Mouse (Mus musculus) thymus, adult 18-20 months (tissue): ENCODE measurements around the gene Oat.

Experiments
- DNase-seq, 2 experiments: peaks; one replicate each; pipeline ENCODE4 v3.0.0; 2022; ENCODE audit warnings: mixed read lengths in 2 of 2

Oat gene

DNA sequence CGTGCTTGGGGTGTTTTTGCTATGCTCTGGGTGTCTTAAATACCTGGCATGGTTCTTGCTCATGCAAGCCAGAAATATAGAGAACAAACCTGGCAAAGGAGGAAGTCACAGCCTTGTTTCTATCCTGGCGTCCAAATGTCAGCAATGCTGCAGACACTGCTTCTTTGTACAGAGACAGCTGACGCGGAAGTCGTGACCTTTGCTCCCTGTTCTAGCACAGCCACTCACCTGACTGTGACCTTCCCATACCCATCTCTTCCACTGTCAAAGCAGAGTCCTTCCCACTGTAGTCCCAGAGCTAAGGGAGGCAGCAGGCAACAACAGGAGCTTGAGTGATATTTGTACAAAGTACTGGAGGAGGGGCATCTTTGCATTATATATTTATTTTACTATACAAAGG, 13.4 kb upstream of the Oat start:
- no peak for DNase-seq

DNA sequence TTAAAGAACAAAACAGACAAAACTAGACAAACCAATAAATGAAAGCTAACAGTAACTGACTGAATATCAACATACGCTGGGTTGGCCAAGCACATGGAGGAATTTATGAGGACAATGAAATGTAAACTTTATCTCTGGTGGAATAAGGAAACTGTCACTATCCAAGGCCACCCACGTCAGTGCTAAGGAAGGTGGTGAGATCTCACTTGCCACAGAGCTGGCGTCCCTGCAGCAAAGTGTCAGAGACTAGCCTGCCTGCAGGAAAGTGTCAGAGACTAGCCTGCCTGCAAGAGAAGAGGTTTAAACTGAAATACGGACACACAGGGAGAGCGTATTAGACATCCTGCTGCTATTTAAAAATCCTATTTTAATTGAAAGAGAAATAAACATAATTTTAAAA, 11.0 kb upstream of the Oat start:
- no peak for DNase-seq

DNA sequence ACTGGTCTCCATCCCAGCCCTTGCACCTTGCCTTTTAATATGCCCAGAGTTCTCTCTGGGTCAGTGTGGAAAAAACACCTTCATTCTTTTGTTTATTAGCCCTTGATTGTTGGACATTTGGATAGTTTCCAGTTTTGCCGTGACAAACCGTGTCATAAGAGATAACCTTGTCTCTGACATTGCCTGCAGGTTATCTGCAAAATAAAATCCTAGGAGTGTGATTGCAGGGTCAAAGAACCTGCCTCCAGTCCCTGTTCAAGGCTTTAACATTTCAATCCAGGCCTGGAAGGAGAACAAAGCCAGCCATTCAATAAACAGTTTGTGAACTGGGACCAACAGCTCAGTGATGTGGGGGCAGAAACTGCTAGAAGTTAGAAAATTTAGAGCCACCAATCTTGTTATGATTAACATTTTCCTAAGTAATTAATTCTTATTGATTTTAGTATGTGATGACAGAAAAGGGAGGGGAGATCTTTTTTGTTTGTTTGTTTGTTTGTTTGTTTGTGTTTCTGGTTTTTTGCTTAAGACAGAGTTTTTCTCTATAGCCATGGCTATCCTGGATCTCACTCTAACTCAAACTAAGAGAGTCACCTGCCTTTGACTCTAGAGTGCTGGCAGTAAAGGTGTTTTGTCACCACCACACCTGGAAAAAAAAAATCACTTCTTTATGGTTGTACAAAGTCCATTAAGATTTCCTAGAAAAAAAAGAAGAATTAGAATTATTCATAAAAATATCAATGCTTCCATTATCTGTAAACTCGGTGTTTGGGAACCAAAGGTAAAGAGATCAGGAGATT, 9.7 kb upstream of the Oat start:
- no peak for DNase-seq

DNA sequence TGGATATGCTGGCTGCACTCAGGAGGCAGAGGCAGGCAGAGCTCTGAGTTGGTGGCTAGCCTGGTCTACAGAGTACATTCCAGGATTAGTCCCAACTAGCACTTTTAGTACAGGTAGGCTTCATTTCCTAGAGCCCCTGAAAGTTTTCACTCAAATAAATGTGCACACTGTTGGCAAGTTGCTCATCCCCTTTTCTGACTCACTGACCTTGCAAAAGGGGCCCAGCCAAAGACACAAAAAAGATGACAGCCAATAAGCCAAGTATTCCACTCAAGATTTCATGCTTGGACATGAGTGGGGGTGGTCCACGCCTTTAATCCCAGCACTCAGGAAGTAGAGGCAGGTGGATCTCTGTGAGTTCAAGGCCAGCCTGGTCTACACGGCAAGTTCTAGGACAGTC, 5.2 kb upstream of the Oat start:
- DNase-seq: no peak

DNA sequence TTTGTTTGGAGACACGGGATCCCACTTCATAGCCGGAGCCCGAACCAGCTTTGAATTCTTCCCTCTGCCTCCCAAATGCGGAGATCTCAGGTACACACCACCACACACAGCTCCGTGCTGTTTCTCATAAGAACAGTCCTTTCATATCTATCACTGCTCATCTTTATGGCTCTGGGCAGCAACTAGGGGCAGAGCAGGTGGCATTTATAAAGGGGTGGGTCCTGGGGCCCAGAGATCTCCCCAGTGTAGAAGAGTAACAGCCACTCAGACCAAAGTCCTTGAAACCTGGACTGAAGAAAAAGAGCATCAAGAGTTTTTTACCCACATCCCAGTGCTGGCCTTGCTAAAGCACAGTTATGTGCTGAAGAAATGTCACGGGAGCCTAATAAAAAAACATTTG, 4.3 kb upstream of the Oat start:
- no peak for DNase-seq

DNA sequence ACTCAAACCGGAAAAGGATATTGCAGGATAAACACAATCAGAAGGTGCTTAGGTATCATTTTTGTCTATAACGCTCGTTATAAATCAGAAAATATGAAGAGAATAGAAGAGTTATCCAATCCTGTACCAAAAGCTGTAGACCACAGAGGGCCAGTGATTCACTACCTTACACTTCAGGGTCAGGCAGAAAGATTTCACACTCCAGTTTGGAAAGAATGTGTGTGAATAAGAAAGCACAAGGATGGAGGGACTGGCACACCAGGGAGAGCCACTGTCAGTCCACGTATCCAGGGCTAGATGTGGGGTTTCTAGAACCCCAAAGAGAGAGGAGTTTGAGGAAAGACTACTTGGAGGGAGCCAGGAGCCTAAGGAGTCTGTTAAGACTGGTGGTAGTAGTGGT, 693 bp upstream of the Oat start:
- DNase-seq: no peak

DNA sequence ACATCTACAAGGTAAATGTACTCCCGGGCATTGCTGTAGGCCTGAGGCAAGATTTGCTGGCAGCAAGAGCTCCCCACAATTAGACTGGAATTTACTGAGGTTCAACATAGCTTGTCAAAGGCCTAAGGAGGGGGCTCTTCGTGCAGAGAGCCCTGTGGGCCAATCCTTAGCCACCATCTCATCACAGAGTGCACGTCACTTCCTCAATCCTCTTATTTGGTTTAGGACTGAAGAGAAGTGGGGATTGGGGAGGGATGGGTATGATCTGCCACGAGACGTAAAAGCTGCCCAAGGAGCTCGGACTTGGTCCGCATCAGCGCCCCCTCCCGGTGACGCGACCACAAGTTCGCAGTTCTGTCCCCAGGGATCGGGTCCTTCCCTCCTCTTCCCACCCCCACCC, 575 bp downstream of the Oat start:
- peak in 1 of 2 experiments; percentile 68 for DNase-seq

DNA sequence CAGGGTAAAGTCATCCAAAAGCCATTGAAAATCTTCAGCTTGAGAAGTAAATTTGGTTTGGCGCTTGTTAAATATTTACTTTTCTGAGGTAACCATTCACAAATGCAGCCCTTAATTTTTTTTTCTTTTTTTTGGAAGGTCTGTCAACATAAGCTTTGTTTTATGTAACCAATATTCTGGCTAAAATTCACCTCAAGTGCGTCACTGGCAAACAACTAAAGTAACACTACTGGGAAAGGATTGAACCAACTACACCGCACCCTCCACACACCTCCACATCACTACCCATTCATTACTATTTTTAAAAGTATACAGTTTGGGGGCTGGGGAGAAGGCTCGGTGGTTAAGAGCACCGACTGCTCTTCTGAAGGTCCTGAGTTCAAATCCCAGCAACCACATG, 1.6 kb downstream of the Oat start:
- no peak for DNase-seq

DNA sequence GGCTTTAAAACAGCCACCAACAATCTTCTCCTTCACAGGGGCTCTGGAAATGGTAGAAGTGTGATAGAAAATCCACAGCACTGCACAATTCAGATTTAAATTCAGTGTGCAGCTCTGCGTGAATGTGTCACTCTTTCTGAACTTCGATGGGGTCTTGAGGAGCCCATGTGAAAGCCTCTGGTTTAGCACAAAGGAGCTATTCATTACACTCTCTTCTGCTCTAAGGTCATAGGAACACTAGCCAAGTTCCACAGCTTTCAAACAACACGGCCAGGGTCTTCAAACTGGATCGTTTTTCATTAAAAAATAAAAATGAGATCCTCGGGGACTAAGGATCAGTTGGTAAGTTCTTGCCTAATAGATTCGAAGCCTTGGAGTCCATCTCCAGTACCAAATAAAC, 3.0 kb downstream of the Oat start:
- no peak for DNase-seq

DNA sequence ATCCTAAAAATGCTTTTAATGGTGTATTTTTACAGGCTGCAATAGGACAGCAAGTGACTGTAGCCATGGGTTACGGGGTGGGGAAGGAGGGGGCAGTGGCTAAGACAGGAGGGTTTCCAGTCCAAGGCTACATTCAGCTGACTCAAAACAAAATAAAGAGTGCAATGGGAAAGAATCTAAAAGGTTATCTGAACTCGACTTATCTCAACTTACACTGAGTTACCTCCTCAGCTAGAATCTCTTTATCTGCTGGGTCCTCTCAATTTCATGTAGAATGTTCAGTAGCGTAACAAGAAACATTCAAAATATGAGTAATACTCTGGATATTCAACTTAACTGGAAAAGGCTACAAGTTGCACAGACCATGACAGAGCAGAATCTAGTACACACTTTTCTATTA, 3.5 kb downstream of the Oat start:
- DNase-seq: no peak

DNA sequence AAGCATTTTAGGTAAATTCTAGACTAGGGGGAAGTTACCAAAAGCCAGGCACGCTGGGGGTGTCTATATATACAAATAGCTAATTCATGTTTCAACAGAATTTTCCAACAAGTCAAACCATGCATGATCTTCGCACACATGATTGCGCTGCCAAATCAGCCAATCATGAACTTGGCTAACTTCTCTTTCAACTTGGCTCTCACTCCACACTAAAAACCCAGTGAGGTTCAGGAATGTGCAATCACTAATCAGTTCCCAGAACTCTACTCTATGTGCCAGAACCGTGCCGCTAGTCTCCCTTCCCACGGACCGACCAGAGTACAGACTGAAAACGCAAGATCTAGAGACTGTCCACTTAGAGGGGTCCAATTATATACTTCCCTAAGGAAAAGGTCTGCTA, 4.7 kb downstream of the Oat start:
- no peak for DNase-seq

DNA sequence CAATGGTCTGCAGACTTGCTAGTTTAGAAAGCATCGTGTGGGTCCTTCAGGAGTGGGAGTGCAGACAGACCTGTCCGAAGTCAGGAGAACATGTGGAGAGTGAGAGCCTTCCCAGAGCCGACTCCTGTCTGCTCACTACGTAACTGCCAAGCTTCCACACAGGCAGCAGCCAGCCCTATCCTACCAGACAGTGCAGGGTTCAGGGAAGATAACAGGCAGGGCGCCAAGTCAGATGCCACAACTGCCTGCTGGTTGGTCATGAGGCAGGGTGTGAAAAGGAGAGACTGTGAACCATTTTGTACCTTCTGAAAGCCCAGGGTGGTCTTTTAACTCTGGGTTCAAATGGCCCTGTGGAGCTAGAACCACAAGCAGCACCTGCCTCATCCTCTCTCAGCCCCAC, 6.1 kb downstream of the Oat start:
- no peak for DNase-seq

DNA sequence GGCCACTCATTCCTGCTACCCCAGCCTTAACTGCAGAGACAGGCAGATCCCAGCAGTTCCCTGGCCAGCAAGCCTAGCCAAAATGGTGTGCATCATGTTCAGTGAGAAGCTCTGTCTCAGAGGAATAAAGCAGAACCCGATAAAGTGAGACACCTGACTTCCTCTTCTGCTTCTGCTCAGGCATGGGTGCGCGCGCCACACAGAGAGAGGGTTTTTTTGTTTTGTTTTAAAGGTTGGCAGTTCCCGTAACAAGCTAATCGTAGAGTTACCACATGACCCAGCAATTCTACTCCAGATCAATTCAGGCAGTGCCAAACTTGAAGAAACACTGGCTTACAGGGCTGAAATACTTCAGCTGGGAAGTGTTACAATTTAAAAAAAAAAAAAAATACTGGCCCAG, 7.4 kb downstream of the Oat start:
- DNase-seq: peak in 1 of 2 experiments; percentile 44

DNA sequence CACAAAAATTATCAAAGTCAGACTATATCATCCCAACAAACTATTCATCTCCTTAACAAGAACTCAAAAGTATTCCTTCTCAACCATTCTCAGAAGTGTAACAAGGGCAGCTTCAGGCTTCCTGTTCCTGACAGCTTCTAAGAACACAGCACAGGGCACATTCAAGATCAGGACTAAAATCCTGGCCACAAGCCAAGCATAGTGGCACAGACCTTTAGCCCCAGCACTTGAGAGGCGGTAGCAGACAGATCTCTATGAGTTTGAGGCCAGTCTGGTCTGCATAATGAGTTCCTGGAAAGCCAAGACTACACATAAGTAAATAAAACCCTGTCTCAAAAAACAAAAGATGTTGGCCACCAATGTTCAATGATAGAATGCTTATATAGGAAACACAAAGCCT, 10.4 kb downstream of the Oat start:
- DNase-seq: no peak

DNA sequence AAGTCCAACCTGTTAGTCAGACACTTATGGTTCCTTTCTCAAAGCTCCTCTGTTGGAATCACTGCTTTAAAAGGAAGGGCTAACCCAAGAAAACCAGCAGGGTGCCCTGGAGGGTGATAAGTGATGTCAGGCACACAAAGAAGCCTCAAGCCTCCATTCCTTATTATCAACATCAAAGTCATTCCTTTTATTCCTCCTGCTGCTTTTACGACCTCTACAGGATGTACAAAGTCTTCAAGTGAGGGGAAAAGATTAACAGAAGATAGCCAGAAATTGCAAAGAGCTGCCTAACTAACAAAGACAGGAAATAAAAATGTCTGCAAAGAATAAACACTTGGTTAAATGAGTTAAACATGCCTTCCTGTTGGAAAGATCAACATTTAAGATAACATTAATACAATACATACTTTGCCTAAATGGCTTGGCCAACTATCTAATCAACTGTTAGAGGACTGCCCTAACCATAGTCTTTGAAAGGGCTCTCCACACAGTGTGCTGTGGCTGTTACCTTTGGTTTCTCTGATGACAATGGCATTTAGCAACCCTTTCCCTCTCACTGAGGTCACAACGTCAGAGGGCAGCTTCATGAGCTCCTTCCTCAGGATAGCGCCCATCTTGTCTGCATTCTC, 16.9 kb downstream of the Oat start:
- no peak for DNase-seq

DNA sequence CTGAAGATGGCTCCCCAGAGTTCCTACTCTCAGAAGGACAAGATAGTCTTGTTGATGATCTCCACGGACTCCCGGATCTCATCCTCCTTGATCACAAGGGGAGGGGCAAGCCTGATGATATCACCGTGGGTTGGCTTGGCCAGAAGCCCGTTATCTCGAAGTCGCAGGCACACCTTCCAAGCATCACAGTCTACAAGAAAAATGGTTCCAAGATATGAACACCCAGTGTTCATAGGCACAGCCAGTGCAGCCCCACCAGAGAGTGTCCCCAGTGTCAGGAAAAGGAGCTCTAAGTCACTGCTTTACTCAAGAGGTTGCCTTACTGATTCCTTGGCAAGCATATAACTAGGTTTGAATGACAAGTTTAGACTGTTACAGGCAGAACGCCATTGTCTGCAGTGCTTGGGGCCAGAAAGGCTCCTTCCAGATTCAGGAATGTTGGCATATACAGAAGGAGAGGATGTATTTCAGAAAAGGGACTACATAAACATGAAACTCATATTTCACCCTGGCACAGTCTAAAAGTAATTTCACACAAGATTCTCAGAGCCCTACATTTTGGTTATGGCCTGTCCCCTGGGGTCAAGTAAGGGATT, 18.0 kb downstream of the Oat start:
- no peak for DNase-seq

DNA sequence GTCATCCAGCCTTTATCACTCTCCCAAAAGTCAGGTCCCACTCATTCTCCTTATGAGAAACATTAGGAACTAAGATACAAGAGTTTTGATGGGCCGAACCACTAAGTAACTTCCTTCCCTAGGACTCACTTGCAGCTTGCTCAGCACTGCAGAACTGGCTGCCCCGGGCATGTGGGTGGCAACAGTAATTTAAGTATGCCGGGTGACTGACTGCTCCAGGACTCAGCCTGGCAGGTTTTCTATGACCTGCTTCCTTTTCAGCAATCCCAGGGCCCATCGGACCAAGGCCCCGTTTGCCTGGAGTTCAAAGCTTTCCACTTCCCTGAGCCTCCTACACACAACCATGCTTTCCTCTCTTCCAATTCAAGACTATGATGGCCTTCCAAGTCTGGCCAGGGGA, 19.6 kb downstream of the Oat start:
- DNase-seq: no peak

DNA sequence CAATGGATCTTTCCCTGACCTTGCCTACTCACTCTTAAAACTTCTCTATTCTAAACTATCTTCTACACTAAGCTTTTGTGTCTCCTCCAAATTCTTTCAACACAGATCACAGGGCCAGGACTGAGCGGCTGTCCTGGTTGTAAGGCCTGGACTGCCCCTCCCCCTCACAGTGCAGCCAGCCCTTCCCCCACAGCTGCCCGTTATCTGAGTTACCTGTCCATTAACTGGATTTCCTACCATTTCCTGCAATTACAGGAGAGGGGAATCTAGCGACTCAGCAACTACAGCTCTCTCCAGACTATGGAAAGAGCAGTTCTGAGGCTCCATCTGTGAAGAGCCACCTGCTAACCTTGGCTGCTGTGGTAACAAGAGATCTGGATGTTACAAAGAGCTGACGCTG, 20.3 kb downstream of the Oat start:
- no peak for DNase-seq

DNA sequence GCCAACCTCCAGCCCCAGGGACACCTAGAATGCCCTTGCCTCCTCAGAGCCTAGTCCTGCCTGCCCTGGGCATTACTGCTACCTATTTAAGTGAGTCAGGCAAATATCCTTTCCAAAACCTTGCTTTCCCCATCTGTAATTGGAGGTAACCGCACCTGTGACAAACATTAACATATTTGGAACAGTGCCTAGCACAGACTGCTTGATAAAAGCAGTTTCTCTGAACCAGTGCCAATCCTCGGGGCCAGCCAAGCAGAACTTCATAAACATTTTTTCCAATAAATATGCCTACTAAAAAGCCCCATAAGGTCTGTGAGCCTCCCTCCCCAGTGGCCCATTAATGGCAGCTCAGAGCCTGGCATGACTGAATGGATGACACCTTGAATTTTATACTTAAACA, 22.1 kb downstream of the Oat start:
- no peak for DNase-seq

DNA sequence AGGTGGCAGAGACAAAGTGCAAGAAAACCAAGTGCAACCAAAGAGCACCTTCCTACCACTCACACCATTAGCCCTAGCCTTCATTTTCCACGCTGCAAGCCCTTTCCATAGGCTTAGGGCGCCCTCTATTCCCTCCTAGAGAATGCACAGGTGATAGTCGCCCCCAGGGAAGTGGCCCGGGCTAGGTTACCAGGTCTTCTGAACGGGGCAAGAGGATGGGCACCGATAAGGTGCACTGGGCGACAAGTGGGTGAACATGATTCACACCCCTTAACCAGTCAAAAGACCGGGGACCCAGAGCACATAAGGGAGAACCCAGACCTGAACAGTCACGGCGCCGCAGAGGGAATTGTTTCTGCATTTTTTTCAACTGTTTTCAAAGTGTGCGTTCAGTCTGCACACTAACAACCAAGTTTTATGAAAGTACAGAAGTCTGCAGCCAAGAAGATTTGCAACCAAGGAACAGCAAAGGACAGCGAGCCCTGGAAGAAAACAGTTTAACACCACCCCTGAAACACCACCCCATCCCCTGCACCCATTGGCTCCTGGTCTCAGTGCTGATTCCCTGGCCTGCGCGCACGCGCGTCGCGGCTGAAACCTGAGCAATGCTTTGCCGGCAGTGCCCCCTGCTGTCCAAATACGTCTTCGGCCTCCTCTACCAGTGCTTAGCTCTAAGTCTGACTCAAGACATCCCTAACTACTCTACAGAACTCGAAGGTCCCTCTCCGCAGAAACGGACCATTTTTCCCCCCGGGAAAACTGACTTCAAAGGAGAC, 24.7 kb downstream of the Oat start:
- DNase-seq: peak; percentile 91

DNA sequence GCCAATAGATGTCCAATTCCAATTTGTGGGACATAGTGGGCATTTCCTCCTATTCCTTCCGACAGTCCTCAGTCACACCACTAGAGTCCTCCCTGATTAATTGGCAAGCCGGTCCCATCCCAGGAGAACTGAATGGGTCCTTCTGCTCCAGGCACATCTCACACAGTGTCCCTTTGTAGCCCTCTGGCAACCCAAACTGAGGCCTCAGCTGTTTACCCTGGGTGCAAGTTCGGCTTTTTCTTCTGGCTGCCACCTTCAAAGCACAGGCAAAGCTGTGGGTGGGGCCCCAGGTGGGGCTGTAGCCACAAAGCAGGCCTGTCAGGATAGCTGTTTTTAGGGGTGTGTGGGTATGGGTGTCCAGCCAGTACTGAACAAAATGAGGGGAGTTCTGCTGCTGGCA, 29.1 kb downstream of the Oat start:
- DNase-seq: no peak

DNA sequence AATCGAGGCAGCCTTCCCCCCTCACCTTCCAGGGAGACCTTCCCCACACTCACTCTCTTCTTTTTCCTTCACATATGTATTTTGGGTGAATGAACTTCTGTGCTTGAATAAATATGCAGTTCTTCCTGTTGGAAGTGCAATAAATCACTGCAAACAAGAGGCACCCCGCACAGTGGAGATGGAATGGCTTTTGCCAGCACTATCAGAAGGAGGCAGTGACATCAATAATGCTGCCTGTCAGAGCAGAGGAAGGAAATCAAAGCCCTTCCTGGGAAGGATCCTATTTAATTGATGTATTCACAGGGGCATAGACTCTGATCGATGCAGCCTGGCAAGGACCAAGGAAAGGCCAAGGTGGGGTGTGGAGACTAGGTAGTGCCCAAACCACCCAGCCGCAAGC, 33.8 kb downstream of the Oat start:
- no peak for DNase-seq

DNA sequence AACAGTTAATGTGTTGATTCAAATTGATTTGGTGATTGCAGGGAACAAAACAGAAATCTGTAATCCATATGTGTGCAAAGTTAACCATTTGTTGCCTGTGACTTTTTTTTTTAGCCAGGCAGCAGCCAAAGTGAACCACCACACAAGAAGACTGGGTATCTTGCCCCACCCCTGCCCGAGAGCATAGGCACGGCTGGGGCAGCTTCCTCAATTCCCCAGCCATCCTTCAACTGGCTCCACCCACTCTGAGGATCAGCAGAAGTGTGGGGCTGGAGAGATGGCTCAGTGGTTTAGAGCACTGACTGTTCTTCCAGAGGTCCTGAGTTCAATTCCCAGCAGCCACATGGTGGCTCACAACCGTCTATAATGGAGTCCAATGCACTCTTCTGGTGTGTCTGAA, 34.6 kb downstream of the Oat start:
- no peak for DNase-seq

DNA sequence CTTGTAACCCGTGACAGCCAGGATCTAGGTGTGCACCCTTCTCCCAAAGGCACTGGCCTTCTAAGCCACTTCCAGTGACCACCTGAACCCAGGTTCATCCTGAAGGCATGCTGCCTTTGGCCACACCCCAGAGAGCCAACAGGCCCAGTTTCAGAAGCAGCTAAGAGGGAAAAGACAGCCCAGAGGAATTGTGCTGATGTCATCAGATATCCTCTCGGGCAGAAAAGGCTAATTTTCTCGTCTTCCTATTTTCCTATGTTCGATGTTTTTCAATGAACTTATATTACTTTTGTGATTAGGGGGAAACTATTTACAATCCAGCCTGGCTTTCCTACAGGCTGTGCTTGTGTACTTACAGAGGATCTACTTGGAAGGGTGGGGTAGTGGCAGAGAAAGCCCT, 35.6 kb downstream of the Oat start:
- no peak for DNase-seq
